Mouse (Mus musculus): ENCODE data around the gene Pgm2l1.
"Not testable (repeated sequence)": the region's sequence is repeated elsewhere in the genome, so short reads cannot be mapped to it uniquely, and the experiment has no call there.

Gene Pgm2l1

GRCm38 (mm10) chr7:100228957-100229356 lies 1.8 kb downstream of the Pgm2l1 start:
- no peak for DNase-seq (ENCODE audit: low spot score in 2 of 2)

GRCm38 (mm10) chr7:100230646-100231045 lies 3.5 kb downstream of the Pgm2l1 start:
- DNase-seq (ENCODE audit: low spot score in 2 of 2): no peak

- no peak for DNase-seq (ENCODE audit: low spot score in 2 of 2)
These were observed 4.5 kb downstream of the Pgm2l1 start for GRCm38 (mm10) chr7:100231661-100232060.

GRCm38 (mm10) chr7:100233681-100234080 lies 6.5 kb downstream of the Pgm2l1 start:
- no peak for DNase-seq (ENCODE audit: low spot score in 2 of 2)

- DNase-seq (ENCODE audit: low spot score in 2 of 2): peak in 1 of 2 experiments; percentile 38
These were observed 7.2 kb downstream of the Pgm2l1 start for GRCm38 (mm10) chr7:100234264-100234885.

- DNase-seq (ENCODE audit: low spot score in 2 of 2): no peak
These were observed 11.1 kb downstream of the Pgm2l1 start for GRCm38 (mm10) chr7:100238271-100238670.

GRCm38 (mm10) chr7:100240601-100241000 lies 13.4 kb downstream of the Pgm2l1 start:
- no peak for DNase-seq (ENCODE audit: low spot score in 2 of 2)

GRCm38 (mm10) chr7:100243007-100243406 lies 15.8 kb downstream of the Pgm2l1 start:
- no peak for DNase-seq (ENCODE audit: low spot score in 2 of 2)

- DNase-seq (ENCODE audit: low spot score in 2 of 2): no peak
These were observed 17.0 kb downstream of the Pgm2l1 start for GRCm38 (mm10) chr7:100244225-100244624.

GRCm38 (mm10) chr7:100245176-100245575 lies 18.0 kb downstream of the Pgm2l1 start:
- no peak for DNase-seq (ENCODE audit: low spot score in 2 of 2)

- DNase-seq (ENCODE audit: low spot score in 2 of 2): no peak
These were observed 23.5 kb downstream of the Pgm2l1 start for GRCm38 (mm10) chr7:100250667-100251066.

- no peak for DNase-seq (ENCODE audit: low spot score in 2 of 2)
These were observed 35.2 kb downstream of the Pgm2l1 start for GRCm38 (mm10) chr7:100262350-100262749.

GRCm38 (mm10) chr7:100264934-100265333 lies 37.7 kb downstream of the Pgm2l1 start:
- DNase-seq (ENCODE audit: low spot score in 2 of 2): not testable (repeated sequence)

GRCm38 (mm10) chr7:100272369-100272768 lies 45.2 kb downstream of the Pgm2l1 start:
- no peak for DNase-seq (ENCODE audit: low spot score in 2 of 2)

- no peak for DNase-seq (ENCODE audit: low spot score in 2 of 2)
These were observed 47.3 kb downstream of the Pgm2l1 start for GRCm38 (mm10) chr7:100274507-100274906.

- no peak for DNase-seq (ENCODE audit: low spot score in 2 of 2)
These were observed 49.2 kb downstream of the Pgm2l1 start for GRCm38 (mm10) chr7:100276397-100276796.

- DNase-seq (ENCODE audit: low spot score in 2 of 2): peak in 1 of 2 experiments; percentile 12
These were observed 52.6 kb downstream of the Pgm2l1 start for GRCm38 (mm10) chr7:100279803-100280202.

GRCm38 (mm10) chr7:100281596-100281995 lies 54.4 kb downstream of the Pgm2l1 start:
- no peak for DNase-seq (ENCODE audit: low spot score in 2 of 2)

- DNase-seq (ENCODE audit: low spot score in 2 of 2): no peak
These were observed 56.1 kb downstream of the Pgm2l1 start for GRCm38 (mm10) chr7:100283298-100283697.

GRCm38 (mm10) chr7:100285383-100285782 lies 58.2 kb downstream of the Pgm2l1 start, which contains the start of gene P4ha3:
Gene P4ha3, plus strand, starts transcription at chr7:100285520.
- no peak for DNase-seq (ENCODE audit: low spot score in 2 of 2)

- no peak for DNase-seq (ENCODE audit: low spot score in 2 of 2)
These were observed 60.8 kb downstream of the Pgm2l1 start for GRCm38 (mm10) chr7:100287748-100288578.

GRCm38 (mm10) chr7:100288622-100289021 lies 61.4 kb downstream of the Pgm2l1 start:
- DNase-seq (ENCODE audit: low spot score in 2 of 2): no peak

GRCm38 (mm10) chr7:100293546-100293945 lies 66.4 kb downstream of the Pgm2l1 start:
- no peak for DNase-seq (ENCODE audit: low spot score in 2 of 2)
